Mouse (Mus musculus): ENCODE measurements around the gene Taf10. TPM values are rescaled to one million over a fixed set of nuclear protein-coding genes. Genes with fewer than 3 reads are reported as not detected.
A peak's percentile ranks its signal among the peaks of the same experiment; 100 is the strongest.

Taf10 gene
- polyA plus RNA-seq, 1 experiment from 2014 or later: 191 TPM

DNA sequence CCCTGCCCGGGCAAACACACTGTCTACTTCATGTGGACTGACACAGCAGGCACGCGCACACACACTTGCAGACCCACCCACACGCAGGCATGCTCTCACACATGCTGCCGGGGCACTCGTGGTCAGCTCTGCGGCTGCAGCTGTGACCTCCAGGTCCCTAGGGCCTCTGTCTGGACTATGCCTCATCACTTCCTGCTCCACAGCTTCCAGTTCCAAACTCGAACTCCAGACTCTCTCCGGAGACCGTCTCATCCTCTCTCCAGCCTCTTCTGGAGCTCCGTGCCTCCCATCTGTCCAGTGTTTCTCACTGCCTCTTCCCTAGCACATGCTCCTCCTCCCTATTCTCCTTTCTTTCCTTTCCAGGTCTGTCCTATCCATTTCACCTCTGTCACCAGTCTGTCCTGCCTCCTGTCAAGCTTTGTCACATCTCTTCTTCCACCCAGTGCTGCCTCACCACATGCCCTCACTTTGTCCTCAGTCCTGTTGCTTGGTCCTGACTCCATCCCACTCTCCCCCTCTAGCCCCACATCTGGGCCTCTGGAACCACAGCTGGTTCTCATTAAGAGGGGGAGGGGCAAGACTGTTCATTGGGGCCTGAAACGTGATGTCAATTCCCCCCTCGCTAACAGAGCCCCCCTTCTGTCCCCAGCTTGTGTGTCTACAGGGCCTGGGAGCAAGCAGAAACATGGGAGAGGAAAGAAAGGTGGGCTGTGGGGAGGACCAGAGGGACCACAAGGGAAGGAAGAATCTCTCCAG, 33.8 kb upstream of the Taf10 start:
- Histone ChIP-seq H3K27me3 (ENCODE audit: control insufficient read depth, insufficient read depth, low read length) (no peaks in the 10 kb centered on the region), H3K9ac (ENCODE audit: low read length) (peak overlapping the region; percentile 36; the same call in 1 of the 2 replicates), H3K27ac (ENCODE audit: low read depth, low read length) (peak overlapping the region; percentile 31), H3K4me2 (ENCODE audit: low read depth) (peak overlapping the region; percentile 26), H3K4me1 (ENCODE audit: control insufficient read depth, insufficient read depth, low read length) (peaks cover 14% of the 10 kb centered on the region), H3K36me3 (ENCODE audit: control insufficient read depth, insufficient read depth, low read length) (peaks cover 7% of the 10 kb centered on the region; the same call in 1 of the 2 replicates), H3K9me3 (ENCODE audit: control insufficient read depth, low read length) (no peaks in the 10 kb centered on the region), H3K4me3 (ENCODE audit: low read depth, low read length) (peak overlapping the region; percentile 3; the same call in 1 of the 2 replicates)
- WGBS: 42% methylated on average over 13 of the region's 13 CpGs
- peak; percentile 38 for ATAC-seq (ENCODE audit: insufficient read depth, low FRiP score, low TSS enrichment)
- peak; percentile 66 for DNase-seq (ENCODE audit: low spot score)

DNA sequence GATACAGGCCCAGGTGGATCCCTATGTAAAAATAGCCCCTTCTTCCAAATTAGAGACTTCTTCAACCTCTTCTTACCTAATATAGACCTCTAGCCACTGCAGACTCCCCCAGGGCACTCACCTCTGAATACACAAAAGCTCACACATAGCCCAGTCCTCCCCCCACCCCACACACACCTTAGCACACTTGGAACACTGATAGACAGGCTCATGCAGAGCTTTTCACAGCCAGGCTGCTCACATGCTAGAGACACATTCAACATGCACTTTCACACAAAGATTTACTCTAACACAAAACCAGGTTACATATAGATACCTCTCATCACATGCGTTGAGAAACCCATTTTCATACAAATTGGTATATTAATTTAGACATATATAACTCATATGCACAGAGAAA, 33.2 kb upstream of the Taf10 start:
- no peak overlapping the region; the same call in 1 of the 2 replicates for H3K4me2 ChIP-seq (ENCODE audit: low read depth)
- 89% methylated on average over 1 of the region's 1 CpGs for WGBS
- peaks cover 13% of the 10 kb centered on the region for H3K36me3 ChIP-seq (ENCODE audit: control insufficient read depth, insufficient read depth, low read length)
- H3K27ac ChIP-seq (ENCODE audit: low read depth, low read length): no peak overlapping the region
- H3K27me3 ChIP-seq (ENCODE audit: control insufficient read depth, insufficient read depth, low read length): no peaks in the 10 kb centered on the region
- no peak overlapping the region for H3K4me3 ChIP-seq (ENCODE audit: low read depth, low read length)
- H3K4me1 ChIP-seq (ENCODE audit: control insufficient read depth, insufficient read depth, low read length): peaks cover 14% of the 10 kb centered on the region
- ATAC-seq (ENCODE audit: insufficient read depth, low FRiP score, low TSS enrichment) (no peak), DNase-seq (ENCODE audit: low spot score) (no peak)
- H3K9ac ChIP-seq (ENCODE audit: low read length): no peak overlapping the region
- no peaks in the 10 kb centered on the region for H3K9me3 ChIP-seq (ENCODE audit: control insufficient read depth, low read length)

- H3K36me3 ChIP-seq (ENCODE audit: control insufficient read depth, insufficient read depth, low read length): peaks cover 18% of the 10 kb centered on the region
Observed at GRCm38 (mm10) chr7:105776026-105776425, 31.9 kb upstream of the Taf10 start.

GRCm38 (mm10) chr7:105774661-105775060, 30.5 kb upstream of the Taf10 start:
- 56% methylated on average over 8 of the region's 8 CpGs for WGBS
- no peak overlapping the region for H3K9ac ChIP-seq (ENCODE audit: low read length)
- no peak overlapping the region for H3K4me2 ChIP-seq (ENCODE audit: low read depth)
- DNase-seq (ENCODE audit: low spot score) (no peak), ATAC-seq (ENCODE audit: insufficient read depth, low FRiP score, low TSS enrichment) (no peak)
- no peaks in the 10 kb centered on the region for H3K27me3 ChIP-seq (ENCODE audit: control insufficient read depth, insufficient read depth, low read length)
- H3K27ac ChIP-seq (ENCODE audit: low read depth, low read length): no peak overlapping the region
- H3K4me3 ChIP-seq (ENCODE audit: low read depth, low read length): no peak overlapping the region
- H3K4me1 ChIP-seq (ENCODE audit: control insufficient read depth, insufficient read depth, low read length): peaks cover 14% of the 10 kb centered on the region
- H3K9me3 ChIP-seq (ENCODE audit: control insufficient read depth, low read length): no peaks in the 10 kb centered on the region
- H3K36me3 ChIP-seq (ENCODE audit: control insufficient read depth, insufficient read depth, low read length): peaks cover 16% of the 10 kb centered on the region

More at GRCm38 (mm10) chr7:105776026-105776425, 31.9 kb upstream of the Taf10 start:
- ATAC-seq (ENCODE audit: insufficient read depth, low FRiP score, low TSS enrichment) (no peak), DNase-seq (ENCODE audit: low spot score) (no peak)
- no peak overlapping the region for H3K4me3 ChIP-seq (ENCODE audit: low read depth, low read length)
- H3K4me1 ChIP-seq (ENCODE audit: control insufficient read depth, insufficient read depth, low read length): peaks cover 14% of the 10 kb centered on the region
- no peaks in the 10 kb centered on the region for H3K27me3 ChIP-seq (ENCODE audit: control insufficient read depth, insufficient read depth, low read length)
- H3K4me2 ChIP-seq (ENCODE audit: low read depth): no peak overlapping the region
- H3K9ac ChIP-seq (ENCODE audit: low read length): no peak overlapping the region
- no peak overlapping the region for H3K27ac ChIP-seq (ENCODE audit: low read depth, low read length)
- no peaks in the 10 kb centered on the region for H3K9me3 ChIP-seq (ENCODE audit: control insufficient read depth, low read length)
- 93% methylated on average over 2 of the region's 2 CpGs for WGBS

DNA sequence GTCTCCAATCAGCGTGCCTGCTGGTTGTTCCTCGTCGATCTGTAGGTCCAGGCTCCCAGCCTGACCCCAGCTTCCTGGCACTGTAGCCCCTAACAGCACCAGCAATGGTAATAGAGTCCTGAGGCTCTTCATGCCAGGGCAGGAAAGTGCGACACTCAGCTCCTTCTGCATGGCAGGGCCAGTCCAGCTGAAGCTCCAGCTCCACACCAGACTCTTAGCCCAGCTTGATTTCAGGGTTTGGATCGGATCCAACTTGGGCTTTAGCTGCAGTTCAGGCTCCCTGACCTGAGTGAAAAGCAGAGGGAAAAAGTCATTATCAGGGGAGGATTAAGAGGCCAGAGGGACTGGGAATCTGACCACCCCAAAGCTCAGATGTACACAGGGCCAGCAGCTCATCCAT, 28.9 kb upstream of the Taf10 start:
- Histone ChIP-seq H3K4me3 (ENCODE audit: low read depth, low read length) (no peak overlapping the region), H3K4me2 (ENCODE audit: low read depth) (no peak overlapping the region), H3K9ac (ENCODE audit: low read length) (no peak overlapping the region), H3K27ac (ENCODE audit: low read depth, low read length) (no peak overlapping the region), H3K4me1 (ENCODE audit: control insufficient read depth, insufficient read depth, low read length) (peaks cover 13% of the 10 kb centered on the region), H3K36me3 (ENCODE audit: control insufficient read depth, insufficient read depth, low read length) (peaks cover 16% of the 10 kb centered on the region), H3K27me3 (ENCODE audit: control insufficient read depth, insufficient read depth, low read length) (no peaks in the 10 kb centered on the region), H3K9me3 (ENCODE audit: control insufficient read depth, low read length) (no peaks in the 10 kb centered on the region)
- DNase-seq (ENCODE audit: low spot score) (no peak), ATAC-seq (ENCODE audit: insufficient read depth, low FRiP score, low TSS enrichment) (no peak)
- 93% methylated on average over 5 of the region's 5 CpGs for WGBS

DNA sequence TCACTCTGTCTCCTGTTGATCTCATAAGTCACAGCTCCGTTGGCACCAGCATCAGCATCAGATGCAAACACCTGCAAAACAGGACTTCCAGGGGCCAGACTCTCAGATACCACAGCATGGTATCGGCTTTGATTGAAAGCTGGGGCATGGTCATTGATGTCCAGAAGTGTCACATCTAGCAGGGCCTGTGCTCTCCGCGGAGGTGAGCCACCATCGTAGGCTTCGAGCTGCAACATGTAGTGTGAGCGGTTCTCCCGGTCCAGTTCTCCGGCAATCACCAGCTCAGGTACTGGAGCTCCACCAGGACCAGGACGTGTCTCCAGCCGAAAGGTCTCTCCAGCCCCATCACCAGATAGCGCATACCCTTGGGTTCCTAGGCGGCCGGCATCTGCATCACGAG, 28.2 kb upstream of the Taf10 start:
- H3K9me3 ChIP-seq (ENCODE audit: control insufficient read depth, low read length): no peaks in the 10 kb centered on the region
- peaks cover 15% of the 10 kb centered on the region for H3K4me1 ChIP-seq (ENCODE audit: control insufficient read depth, insufficient read depth, low read length)
- H3K27me3 ChIP-seq (ENCODE audit: control insufficient read depth, insufficient read depth, low read length): no peaks in the 10 kb centered on the region
- H3K27ac ChIP-seq (ENCODE audit: low read depth, low read length): no peak overlapping the region
- H3K9ac ChIP-seq (ENCODE audit: low read length): no peak overlapping the region
- H3K4me2 ChIP-seq (ENCODE audit: low read depth): no peak overlapping the region
- no peak overlapping the region for H3K4me3 ChIP-seq (ENCODE audit: low read depth, low read length)
- ATAC-seq (ENCODE audit: insufficient read depth, low FRiP score, low TSS enrichment) (no peak), DNase-seq (ENCODE audit: low spot score) (no peak)
- peaks cover 16% of the 10 kb centered on the region for H3K36me3 ChIP-seq (ENCODE audit: control insufficient read depth, insufficient read depth, low read length)
- 96% methylated on average over 15 of the region's 15 CpGs for WGBS

DNA sequence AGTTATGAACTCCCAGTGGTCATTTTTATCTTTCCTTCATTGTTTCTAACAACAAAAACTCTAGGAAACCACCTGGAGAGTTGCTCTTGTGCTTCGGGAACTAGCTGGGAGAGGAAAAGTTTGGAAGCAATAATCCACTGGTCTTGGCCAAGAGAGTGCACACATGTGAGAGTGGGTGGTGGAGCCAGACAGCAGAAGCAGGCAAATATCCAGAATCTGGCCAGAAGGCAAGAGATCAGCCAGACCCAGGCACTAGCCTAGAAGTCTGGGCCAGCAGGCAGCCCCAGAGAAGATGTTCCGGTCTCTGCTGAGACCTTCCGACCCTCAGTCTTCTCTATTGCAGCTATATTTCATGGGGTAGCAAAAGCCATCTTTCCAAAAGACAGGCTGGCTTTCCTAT, 25.8 kb upstream of the Taf10 start:
- no peaks in the 10 kb centered on the region for H3K9me3 ChIP-seq (ENCODE audit: control insufficient read depth, low read length)
- H3K27ac ChIP-seq (ENCODE audit: low read depth, low read length): no peak overlapping the region
- 0 out of 2 replicates have a peak, but pooled peaks cover 2% of the 10 kb centered on the region for H3K27me3 ChIP-seq (ENCODE audit: control insufficient read depth, insufficient read depth, low read length)
- no peak overlapping the region for H3K9ac ChIP-seq (ENCODE audit: low read length)
- DNase-seq (ENCODE audit: low spot score): no peak
- peaks cover 14% of the 10 kb centered on the region for H3K4me1 ChIP-seq (ENCODE audit: control insufficient read depth, insufficient read depth, low read length)
- WGBS: 91% methylated on average over 3 of the region's 3 CpGs
- H3K4me2 ChIP-seq (ENCODE audit: low read depth): no peak overlapping the region
- peaks cover 26% of the 10 kb centered on the region for H3K36me3 ChIP-seq (ENCODE audit: control insufficient read depth, insufficient read depth, low read length)
- no peak for ATAC-seq (ENCODE audit: insufficient read depth, low FRiP score, low TSS enrichment)
- H3K4me3 ChIP-seq (ENCODE audit: low read depth, low read length): no peak overlapping the region

DNA sequence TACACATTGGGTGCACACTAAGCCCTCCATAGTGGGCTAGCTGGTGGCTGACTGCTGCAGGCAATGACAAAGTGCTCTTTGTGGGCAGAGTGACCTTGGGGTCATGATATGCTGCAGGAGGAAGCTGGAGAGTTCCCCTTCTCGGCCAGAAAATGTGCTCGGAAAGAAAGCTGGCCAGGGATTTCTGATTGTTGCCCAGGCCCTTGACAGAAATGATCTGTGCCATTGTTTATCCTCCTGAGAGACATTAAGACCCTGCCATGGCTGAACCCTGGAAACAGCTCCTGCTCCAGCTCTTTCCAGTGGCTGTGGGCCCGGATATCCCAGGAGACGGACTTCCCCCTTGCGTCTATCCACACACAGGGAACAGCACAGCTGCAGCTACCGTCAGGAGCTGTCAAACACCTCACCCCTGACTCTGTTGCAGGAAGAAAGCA, 23.6 kb upstream of the Taf10 start:
- Histone ChIP-seq H3K36me3 (ENCODE audit: control insufficient read depth, insufficient read depth, low read length) (peaks cover 36% of the 10 kb centered on the region), H3K4me1 (ENCODE audit: control insufficient read depth, insufficient read depth, low read length) (peaks cover 12% of the 10 kb centered on the region), H3K9ac (ENCODE audit: low read length) (no peak overlapping the region), H3K4me3 (ENCODE audit: low read depth, low read length) (no peak overlapping the region), H3K27me3 (ENCODE audit: control insufficient read depth, insufficient read depth, low read length) (peaks cover 19% of the 10 kb centered on the region), H3K27ac (ENCODE audit: low read depth, low read length) (peak overlapping the region; percentile 27; the same call in 1 of the 2 replicates), H3K4me2 (ENCODE audit: low read depth) (no peak overlapping the region), H3K9me3 (ENCODE audit: control insufficient read depth, low read length) (no peaks in the 10 kb centered on the region)
- DNase-seq (ENCODE audit: low spot score): no peak
- 12% methylated on average over 6 of the region's 6 CpGs for WGBS
- ATAC-seq (ENCODE audit: insufficient read depth, low FRiP score, low TSS enrichment): no peak

DNA sequence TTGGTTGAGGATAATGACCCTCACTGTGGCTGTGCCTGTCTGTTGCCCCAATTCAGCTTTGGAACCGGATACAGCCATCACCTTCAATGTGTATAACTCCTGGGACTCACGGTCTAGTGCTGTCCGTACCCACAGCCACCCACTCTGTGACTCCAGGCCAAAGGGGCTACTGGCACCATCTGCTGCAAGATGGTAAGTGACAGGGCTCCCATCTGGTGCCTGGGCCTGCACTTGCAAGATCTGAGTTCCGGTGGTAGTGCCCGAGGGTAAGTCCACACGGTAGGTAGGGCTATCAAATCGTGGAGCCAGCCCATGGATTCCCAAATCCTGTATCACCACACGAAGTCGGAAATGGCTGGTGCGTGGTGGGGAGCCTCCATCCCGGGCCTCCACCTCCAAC, 20.2 kb upstream of the Taf10 start:
- no peaks in the 10 kb centered on the region for H3K9me3 ChIP-seq (ENCODE audit: control insufficient read depth, low read length)
- no peak overlapping the region for H3K4me2 ChIP-seq (ENCODE audit: low read depth)
- DNase-seq (ENCODE audit: low spot score) (no peak), ATAC-seq (ENCODE audit: insufficient read depth, low FRiP score, low TSS enrichment) (no peak)
- H3K9ac ChIP-seq (ENCODE audit: low read length): no peak overlapping the region
- peaks cover 23% of the 10 kb centered on the region for H3K27me3 ChIP-seq (ENCODE audit: control insufficient read depth, insufficient read depth, low read length)
- H3K4me3 ChIP-seq (ENCODE audit: low read depth, low read length): no peak overlapping the region
- 92% methylated on average over 11 of the region's 11 CpGs for WGBS
- H3K36me3 ChIP-seq (ENCODE audit: control insufficient read depth, insufficient read depth, low read length): peaks cover 32% of the 10 kb centered on the region
- H3K27ac ChIP-seq (ENCODE audit: low read depth, low read length): no peak overlapping the region
- H3K4me1 ChIP-seq (ENCODE audit: control insufficient read depth, insufficient read depth, low read length): peaks cover 12% of the 10 kb centered on the region

Data from neural tube, embryonic 11.5 days (tissue).